Mouse (Mus musculus) erythroid progenitor cell, adult 5-6 weeks (primary cell): ENCODE results near the gene Fbxo21. TPM values are rescaled to one million over a fixed set of nuclear protein-coding genes. Genes with fewer than 3 reads are reported as not detected.
A peak's percentile ranks its signal among the peaks of the same experiment; 100 is the strongest.

Experiments
- ATAC-seq: replicated peaks from 2 replicates; pipeline ENCODE4 v1.8.0; 2016; ENCODE audit warnings: moderate number of reproducible peaks, mild to moderate bottlenecking, moderate TSS enrichment, inconsistent platforms; ENCODE audit not compliant: poor library complexity, low FRiP score, severe bottlenecking
- total RNA-seq, 2 experiments: library from RNA; stranded (forward) in 1 of 2; stranded (reverse) in 1 of 2; fragments of 150-400 nt in 1 of 2; fragments of 186-747, 209-891 nt in 1 of 2; gene quantifications; 2 replicates each; pipeline versions ENCODE4 v1.2.3 to v1.2.4; 2015 to 2017; ENCODE audit warnings: low replicate concordance in 2 of 2

Gene Fbxo21
- total RNA-seq, 2 experiments from 2014 or later = 6.3 to 21.4 TPM

- no peak for ATAC-seq
These were observed 1.7 kb downstream of the Fbxo21 start for GRCm38 (mm10) chr5:117978159-117978697.

- no peak for ATAC-seq
These were observed 2.6 kb downstream of the Fbxo21 start for GRCm38 (mm10) chr5:117979082-117979481.

GRCm38 (mm10) chr5:117980921-117981320 lies 4.4 kb downstream of the Fbxo21 start:
- no peak for ATAC-seq

GRCm38 (mm10) chr5:117981943-117982342 lies 5.4 kb downstream of the Fbxo21 start:
- no peak for ATAC-seq

GRCm38 (mm10) chr5:117986327-117986726 lies 9.8 kb downstream of the Fbxo21 start:
- ATAC-seq = no peak

GRCm38 (mm10) chr5:117987891-117988290 lies 11.4 kb downstream of the Fbxo21 start:
- ATAC-seq = no peak

GRCm38 (mm10) chr5:117988367-117988766 lies 11.8 kb downstream of the Fbxo21 start:
- ATAC-seq = no peak

GRCm38 (mm10) chr5:117989773-117990172 lies 13.2 kb downstream of the Fbxo21 start:
- no peak for ATAC-seq

GRCm38 (mm10) chr5:117990957-117991356 lies 14.4 kb downstream of the Fbxo21 start:
- ATAC-seq = no peak

- no peak for ATAC-seq
These were observed 17.0 kb downstream of the Fbxo21 start for GRCm38 (mm10) chr5:117993550-117993949.

- no peak for ATAC-seq
These were observed 18.9 kb downstream of the Fbxo21 start for GRCm38 (mm10) chr5:117995372-117995901.

- ATAC-seq = no peak
These were observed 19.4 kb downstream of the Fbxo21 start for GRCm38 (mm10) chr5:117995911-117996310.

- ATAC-seq = no peak
These were observed 20.1 kb downstream of the Fbxo21 start for GRCm38 (mm10) chr5:117996581-117996980.

GRCm38 (mm10) chr5:117997434-117997970 lies 21.0 kb downstream of the Fbxo21 start:
- no peak for ATAC-seq

GRCm38 (mm10) chr5:117999061-117999460 lies 22.5 kb downstream of the Fbxo21 start:
- no peak for ATAC-seq

GRCm38 (mm10) chr5:117999584-117999983 lies 23.1 kb downstream of the Fbxo21 start:
- no peak for ATAC-seq

GRCm38 (mm10) chr5:118002059-118002458 lies 25.5 kb downstream of the Fbxo21 start:
- 0 out of 2 replicates have a peak, but pooled peaks have one; percentile 32 for ATAC-seq

GRCm38 (mm10) chr5:118004619-118005018 lies 28.1 kb downstream of the Fbxo21 start:
- peak; percentile 41; the same call in 1 of the 2 replicates for ATAC-seq

GRCm38 (mm10) chr5:118005728-118006127 lies 29.2 kb downstream of the Fbxo21 start:
- no peak for ATAC-seq

- no peak for ATAC-seq
These were observed 31.8 kb downstream of the Fbxo21 start for GRCm38 (mm10) chr5:118008344-118008743.

- ATAC-seq = no peak
These were observed 34.3 kb downstream of the Fbxo21 start for GRCm38 (mm10) chr5:118010872-118011271.

GRCm38 (mm10) chr5:118011796-118012195 lies 35.3 kb downstream of the Fbxo21 start:
- no peak for ATAC-seq
